Comparison of ENCODE assay signal across 26 mouse cellular contexts in genomic region chr19:53484918-53485317, GRCm38 (mm10). TPM values are rescaled to one million over a fixed set of nuclear protein-coding genes. Genes with fewer than 3 reads are reported as not detected.
A peak's percentile ranks its signal among the peaks of the same experiment; 100 is the strongest.
DNase-seq lines count a peak whose midpoint lies in the region; ATAC-seq lines count a peak whose summit lies in the region.
"Had no signal": no experiment of that assay in that cellular context is flagged by ENCODE, and none has a peak within 500 bp of the region (broad histone marks: within the 10 kb centered on the region; RNA-seq: fewer than 3 reads in every experiment).

No protein-coding gene starts in this region.

- 63% methylated on average over 3 of the region's 3 CpGs for WGBS in intestine, embryonic 16.5 days
- WGBS in stomach, embryonic 16.5 days, result 59% methylated on average over 3 of the region's 3 CpGs
- WGBS in hindbrain, embryonic 13.5 days, result 90% methylated on average over 3 of the region's 3 CpGs

- DNase-seq in gastrocnemius, adult 8-10 months (ENCODE audit: low spot score in 2 of 2), result peak; percentile 13 to 18
- DNase-seq in gastrocnemius, postnatal 4 days (ENCODE audit: low spot score in 2 of 2), result no peak
- DNase-seq in adipocyte (ENCODE audit: low spot score), result peak; percentile 41
- no peak for DNase-seq in MN1 (ENCODE audit: low spot score)
- DNase-seq: adrenal gland, adult 2 months; adrenal gland, postnatal 36 days; cerebellum, adult 18-20 months; cerebellum, postnatal 10 days; heart, adult 18-20 months; kidney, adult 9 months; kidney, postnatal 10 days; lung, postnatal 10 days; thymus, adult 2 months; thymus, postnatal 4 days had no signal

- no peak overlapping the region for H3K4me2 ChIP-seq in intestine, embryonic 16.5 days (ENCODE audit: low read depth, low read length)
- H3K4me2 ChIP-seq in stomach, embryonic 16.5 days (ENCODE audit: low read depth, low read length), result no peak overlapping the region
- H3K4me2 ChIP-seq in hindbrain, embryonic 13.5 days, result no peak overlapping the region
- H3K4me2 ChIP-seq: heart, embryonic 11.5 days; hindbrain, embryonic 15.5 days; limb, embryonic 12.5 days; liver, embryonic 15.5 days; midbrain, embryonic 13.5 days; neural tube, embryonic 13.5 days had no signal

- no peaks in the 10 kb centered on the region for H3K27me3 ChIP-seq in intestine, embryonic 16.5 days (replicated peaks; ENCODE audit: control insufficient read depth, insufficient read depth, low read length)
- no peaks in the 10 kb centered on the region for H3K27me3 ChIP-seq in stomach, embryonic 16.5 days (ENCODE audit: control insufficient read depth, insufficient read depth, low read length)
- 0 out of 2 replicates have a peak, but pooled peaks cover 3% of the 10 kb centered on the region for H3K27me3 ChIP-seq in hindbrain, embryonic 13.5 days
- H3K27me3 ChIP-seq: hindbrain, embryonic 15.5 days; limb, embryonic 12.5 days; liver, embryonic 15.5 days; midbrain, embryonic 13.5 days; neural tube, embryonic 13.5 days had no signal

- no peak overlapping the region for H3K9ac ChIP-seq in intestine, embryonic 16.5 days (ENCODE audit: low read depth, low read length)
- no peak overlapping the region for H3K9ac ChIP-seq in stomach, embryonic 16.5 days (ENCODE audit: low read length)
- H3K9ac ChIP-seq in hindbrain, embryonic 13.5 days, result no peak overlapping the region
- H3K9ac ChIP-seq: hindbrain, embryonic 15.5 days; limb, embryonic 12.5 days; liver, embryonic 15.5 days; midbrain, embryonic 13.5 days; neural tube, embryonic 13.5 days had no signal

- ATAC-seq in intestine, embryonic 16.5 days, result peak; percentile 52; the same call in 1 of the 2 replicates
- ATAC-seq in stomach, embryonic 16.5 days (ENCODE audit: insufficient read depth, low FRiP score), result peak; percentile 48; the same call in 1 of the 2 replicates
- no peak for ATAC-seq in hindbrain, embryonic 13.5 days (ENCODE audit: low FRiP score)
- ATAC-seq: inflammation-experienced regulatory T-cells, adult 6 months; midbrain, embryonic 13.5 days had no signal

- H3K9me3 ChIP-seq in intestine, embryonic 16.5 days (ENCODE audit: control insufficient read depth, low read length), result no peaks in the 10 kb centered on the region
- no peaks in the 10 kb centered on the region for H3K9me3 ChIP-seq in stomach, embryonic 16.5 days (replicated peaks; ENCODE audit: control insufficient read depth, low read length)
- H3K9me3 ChIP-seq in hindbrain, embryonic 13.5 days, result no peaks in the 10 kb centered on the region
- H3K9me3 ChIP-seq: hindbrain, embryonic 15.5 days; limb, embryonic 12.5 days; liver, embryonic 15.5 days; midbrain, embryonic 13.5 days; neural tube, embryonic 13.5 days had no signal

- H3K27ac ChIP-seq in intestine, embryonic 16.5 days (ENCODE audit: low read length), result no peak overlapping the region
- H3K27ac ChIP-seq in stomach, embryonic 16.5 days (ENCODE audit: low read length), result peak overlapping the region; percentile 56; the same call in 1 of the 2 replicates
- H3K27ac ChIP-seq in hindbrain, embryonic 13.5 days, result no peak overlapping the region
- H3K27ac ChIP-seq: hindbrain, embryonic 15.5 days; limb, embryonic 12.5 days; liver, embryonic 15.5 days; macrophage; midbrain, embryonic 13.5 days; neural tube, embryonic 13.5 days had no signal

- H3K36me3 ChIP-seq in intestine, embryonic 16.5 days (ENCODE audit: control insufficient read depth, insufficient read depth, low read length), result no peaks in the 10 kb centered on the region
- no peaks in the 10 kb centered on the region for H3K36me3 ChIP-seq in stomach, embryonic 16.5 days (ENCODE audit: control insufficient read depth, insufficient read depth, low read length)
- no peaks in the 10 kb centered on the region for H3K36me3 ChIP-seq in hindbrain, embryonic 13.5 days
- H3K36me3 ChIP-seq: hindbrain, embryonic 15.5 days; limb, embryonic 12.5 days; liver, embryonic 15.5 days; midbrain, embryonic 13.5 days; neural tube, embryonic 13.5 days had no signal

- no peak overlapping the region for H3K4me3 ChIP-seq in intestine, embryonic 16.5 days (ENCODE audit: low read length)
- H3K4me3 ChIP-seq in stomach, embryonic 16.5 days (replicated peaks; ENCODE audit: low read length), result no peak overlapping the region
- no peak overlapping the region for H3K4me3 ChIP-seq in hindbrain, embryonic 13.5 days
- H3K4me3 ChIP-seq: erythroblast, embryonic 14.5 days; hindbrain, embryonic 15.5 days; limb, embryonic 12.5 days; liver, embryonic 15.5 days; midbrain, embryonic 13.5 days; neural tube, embryonic 13.5 days had no signal

- H3K4me1 ChIP-seq in intestine, embryonic 16.5 days (ENCODE audit: control insufficient read depth, insufficient read depth, low read length), result no peaks in the 10 kb centered on the region
- H3K4me1 ChIP-seq in stomach, embryonic 16.5 days (ENCODE audit: control insufficient read depth, insufficient read depth, low read length), result no peaks in the 10 kb centered on the region
- H3K4me1 ChIP-seq in hindbrain, embryonic 13.5 days (replicated peaks), result no peaks in the 10 kb centered on the region
- H3K4me1 ChIP-seq: hindbrain, embryonic 15.5 days; limb, embryonic 12.5 days; liver, embryonic 15.5 days; midbrain, embryonic 13.5 days; neural tube, embryonic 13.5 days had no signal

RNA-seq across cellular contexts. Expression of gene Dusp5, which starts 44.0 kb away (rescaled TPM):
- under 1 TPM; 0.19 to 0.74 (median 0.41) TPM for total RNA-seq in gastrocnemius, adult 8-10 months (2022)
- total RNA-seq in gastrocnemius, postnatal 4 days (2021), result 1 to 10 TPM; 1.2 to 1.4 TPM
- polyA plus RNA-seq in intestine, embryonic 16.5 days (2015; fragmentation: Nextera tagmentation; extraction: Ambion mirVana), result 7.9 and 11.0 TPM in 2 replicates
- polyA plus RNA-seq in stomach, embryonic 16.5 days (2015; fragmentation: Nextera tagmentation; extraction: Ambion mirVana), result 5.9 and 6.1 TPM in 2 replicates
- 1.6 and 2.3 TPM in 2 replicates for polyA plus RNA-seq in hindbrain, embryonic 13.5 days (2015; fragmentation: Nextera tagmentation; extraction: Ambion mirVana)

Comparison
In these comparisons a context has a peak if more than half of its experiments do, and no peak if none do; other contexts are left out.
1. DNase-seq: peak in gastrocnemius, adult 8-10 months (2 of 2) and adipocyte (single experiment); none in gastrocnemius, postnatal 4 days (0 of 2) and MN1 (single experiment).